Mouse (Mus musculus) stomach, postnatal 0 days (tissue): Measurements from ENCODE around the gene Gm17662.

Experiments
- CTCF ChIP-seq: IDR thresholded peaks from 2 replicates; pipeline ENCODE4 v1.5.1; 2016; ENCODE audit warnings: antibody characterized with exemption, low read depth, mild to moderate bottlenecking, moderate library complexity
- EP300 ChIP-seq: optimal IDR thresholded peaks from 2 replicates; pipeline ENCODE3; 2016; ENCODE audit warnings: antibody characterized with exemption

GRCm38 (mm10) chr4:104887486-104887885 is 30.4 kb downstream of the Gm17662 start:
- TF ChIP-seq CTCF, result no peak
- no peak for TF ChIP-seq EP300
